Mouse (Mus musculus) thymus, adult 2 months (tissue): ENCODE data around the gene Ints12.

Source experiments
- CTCF ChIP-seq: fragments of 200-500 bp; IDR thresholded peaks from 2 replicates; pipeline ENCODE4 v1.5.1; 2012; ENCODE audit warnings: mild to moderate bottlenecking, control low read depth, low read length, moderate library complexity, borderline replicate concordance; ENCODE audit not compliant: control insufficient read depth, poor library complexity, insufficient read depth; ENCODE audit errors: extremely low read depth
- POLR2A ChIP-seq: fragments of 200-500 bp; IDR thresholded peaks from 2 replicates; pipeline ENCODE4 v1.6.1; 2012; ENCODE audit warnings: mild to moderate bottlenecking, low read length, control low read depth, moderate library complexity; ENCODE audit not compliant: control insufficient read depth, poor library complexity, insufficient read depth; ENCODE audit errors: extremely low read depth

GRCm38 (mm10) chr3:133131372-133131771 is 39.7 kb downstream of the Ints12 start:
- TF ChIP-seq CTCF (no peak), POLR2A (no peak)
